Comparison of ENCODE assay signal across 35 mouse cellular contexts in genomic region chr2:110970158-110970557, GRCm38 (mm10). TPM values are rescaled to one million over a fixed set of nuclear protein-coding genes. Genes with fewer than 3 reads are reported as not detected.
"Had no signal": no experiment of that assay in that cellular context is flagged by ENCODE, and none has a peak within 500 bp of the region (broad histone marks: within the 10 kb centered on the region; RNA-seq: fewer than 3 reads in every experiment).

No protein-coding gene starts in this region.

- DNase-seq: left cerebral cortex, postnatal 4 days; liver; liver, embryonic 13.5 days; liver, postnatal 0 days; lung, adult 18-20 months; lung, adult 2 months; lung, embryonic 14.5 days; lung, postnatal 10 days; lung, postnatal 14 days; lung, postnatal 36 days; lung, postnatal 4 days; midbrain, embryonic 14.5 days had no signal

- H3K4me2 ChIP-seq: limb, embryonic 12.5 days; limb, embryonic 13.5 days; limb, embryonic 15.5 days; liver, embryonic 11.5 days; liver, embryonic 12.5 days; liver, embryonic 13.5 days; liver, embryonic 15.5 days; lung, embryonic 14.5 days; lung, embryonic 15.5 days; midbrain, embryonic 11.5 days; midbrain, embryonic 12.5 days; midbrain, embryonic 13.5 days; midbrain, embryonic 15.5 days; neural tube, embryonic 12.5 days had no signal

- H3K36me3 ChIP-seq: limb, embryonic 10.5 days; limb, embryonic 12.5 days; limb, embryonic 13.5 days; limb, embryonic 15.5 days; liver, embryonic 12.5 days; liver, embryonic 13.5 days; liver, embryonic 15.5 days; lung, embryonic 15.5 days; midbrain, embryonic 10.5 days; midbrain, embryonic 12.5 days; midbrain, embryonic 13.5 days; midbrain, embryonic 15.5 days; neural tube, embryonic 12.5 days had no signal

- H3K27me3 ChIP-seq: limb, embryonic 12.5 days; limb, embryonic 13.5 days; limb, embryonic 15.5 days; liver, embryonic 12.5 days; liver, embryonic 13.5 days; liver, embryonic 15.5 days; lung, embryonic 15.5 days; megakaryocyte, embryonic 14.5 days; midbrain, embryonic 12.5 days; midbrain, embryonic 13.5 days; midbrain, embryonic 15.5 days; neural tube, embryonic 12.5 days had no signal

- H3K4me1 ChIP-seq: limb, embryonic 10.5 days; limb, embryonic 12.5 days; limb, embryonic 13.5 days; limb, embryonic 15.5 days; liver, embryonic 12.5 days; liver, embryonic 13.5 days; liver, embryonic 15.5 days; lung, embryonic 15.5 days; megakaryocyte, embryonic 14.5 days; midbrain, embryonic 10.5 days; midbrain, embryonic 12.5 days; midbrain, embryonic 13.5 days; midbrain, embryonic 15.5 days; neural tube, embryonic 12.5 days had no signal

- H3K9ac ChIP-seq: limb, embryonic 12.5 days; limb, embryonic 13.5 days; limb, embryonic 15.5 days; liver, embryonic 12.5 days; liver, embryonic 13.5 days; liver, embryonic 14.5 days; liver, embryonic 15.5 days; liver, postnatal 0 days; lung, embryonic 14.5 days; lung, embryonic 15.5 days; midbrain, embryonic 12.5 days; midbrain, embryonic 13.5 days; midbrain, embryonic 15.5 days; neural tube, embryonic 12.5 days had no signal

- H3K4me3 ChIP-seq: limb, embryonic 10.5 days; limb, embryonic 12.5 days; limb, embryonic 13.5 days; limb, embryonic 15.5 days; liver, embryonic 12.5 days; liver, embryonic 13.5 days; liver, embryonic 15.5 days; lung, embryonic 15.5 days; megakaryocyte, embryonic 14.5 days; midbrain, embryonic 10.5 days; midbrain, embryonic 12.5 days; midbrain, embryonic 13.5 days; midbrain, embryonic 15.5 days; myocyte; neural tube, embryonic 12.5 days had no signal

- H3K9me3 ChIP-seq: limb, embryonic 10.5 days; limb, embryonic 12.5 days; limb, embryonic 13.5 days; limb, embryonic 15.5 days; liver, embryonic 12.5 days; liver, embryonic 13.5 days; liver, embryonic 15.5 days; lung, embryonic 15.5 days; megakaryocyte, embryonic 14.5 days; midbrain, embryonic 10.5 days; midbrain, embryonic 12.5 days; midbrain, embryonic 13.5 days; midbrain, embryonic 15.5 days; neural tube, embryonic 12.5 days had no signal

- H3K27ac ChIP-seq: limb, embryonic 10.5 days; limb, embryonic 12.5 days; limb, embryonic 13.5 days; limb, embryonic 15.5 days; liver, embryonic 12.5 days; liver, embryonic 13.5 days; liver, embryonic 14.5 days; liver, embryonic 15.5 days; lung, embryonic 15.5 days; macrophage; midbrain, embryonic 10.5 days; midbrain, embryonic 12.5 days; midbrain, embryonic 13.5 days; midbrain, embryonic 15.5 days; neural tube, embryonic 12.5 days had no signal

- ATAC-seq: liver, embryonic 12.5 days; liver, postnatal 0 days; lung, postnatal 0 days; midbrain, embryonic 13.5 days; midbrain, embryonic 15.5 days; midbrain, embryonic 16.5 days had no signal

RNA-seq across cellular contexts. Expression of gene Ano3, which starts 19.4 kb away (rescaled TPM):
- polyA plus RNA-seq: liver, adult 2 months; liver, embryonic 11.5 days; liver, embryonic 13.5 days; liver, embryonic 16.5 days; liver, postnatal 0 days; lung, embryonic 16.5 days; macrophage had no signal
